Mouse (Mus musculus): ENCODE data around the gene Sox6. TPM values are rescaled to one million over a fixed set of nuclear protein-coding genes. Genes with fewer than 3 reads are reported as not detected.

Gene Sox6
- polyA plus RNA-seq, 1 experiment from 2014 or later, result 25.5 TPM

- Histone ChIP-seq H3K4me1 (peaks cover 27% of the 10 kb centered on the region), H3K4me3 (no peak overlapping the region), H3K36me3 (replicated peaks) (no peaks in the 10 kb centered on the region), H3K27me3 (replicated peaks; ENCODE audit: low read depth, poor library complexity, severe bottlenecking) (no peaks in the 10 kb centered on the region), H3K9me3 (no peaks in the 10 kb centered on the region), H3K27ac (replicated peaks) (0 out of 2 replicates have a peak overlapping the region, but pooled peaks have one; percentile 35)
- 36% methylated on average over 8 of the region's 8 CpGs for WGBS
- peak; percentile 20 for DNase-seq (ENCODE audit: low spot score)
Measured at GRCm38 (mm10) chr7:115750275-115750825, 288.2 kb downstream of the Sox6 start.

GRCm38 (mm10) chr7:115747541-115747940 is 291.1 kb downstream of the Sox6 start:
- Histone ChIP-seq H3K9me3 (no peaks in the 10 kb centered on the region), H3K36me3 (replicated peaks) (no peaks in the 10 kb centered on the region), H3K27me3 (replicated peaks; ENCODE audit: low read depth, poor library complexity, severe bottlenecking) (no peaks in the 10 kb centered on the region), H3K27ac (replicated peaks) (no peak overlapping the region), H3K4me3 (no peak overlapping the region), H3K4me1 (peaks cover 26% of the 10 kb centered on the region)
- DNase-seq (ENCODE audit: low spot score), result peak; percentile 11
- 76% methylated on average over 7 of the region's 7 CpGs for WGBS

- WGBS, result 81% methylated on average over 4 of the region's 4 CpGs
Measured at GRCm38 (mm10) chr7:115745672-115746253, 292.8 kb downstream of the Sox6 start.

GRCm38 (mm10) chr7:115734137-115734536 is 304.5 kb downstream of the Sox6 start:
- no peak for DNase-seq (ENCODE audit: low spot score)
- Histone ChIP-seq H3K4me3 (no peak overlapping the region), H3K4me1 (peaks cover 8% of the 10 kb centered on the region; the same call in 1 of the 2 replicates), H3K9me3 (no peaks in the 10 kb centered on the region), H3K27ac (replicated peaks) (no peak overlapping the region), H3K36me3 (replicated peaks) (no peaks in the 10 kb centered on the region), H3K27me3 (replicated peaks; ENCODE audit: low read depth, poor library complexity, severe bottlenecking) (no peaks in the 10 kb centered on the region)
- WGBS, result 84% methylated on average over 7 of the region's 7 CpGs

More at GRCm38 (mm10) chr7:115745672-115746253, 292.8 kb downstream of the Sox6 start:
- H3K27me3 ChIP-seq (replicated peaks; ENCODE audit: low read depth, poor library complexity, severe bottlenecking), result no peaks in the 10 kb centered on the region
- H3K4me3 ChIP-seq, result no peak overlapping the region
- H3K27ac ChIP-seq (replicated peaks), result no peak overlapping the region
- DNase-seq (ENCODE audit: low spot score), result no peak
- peaks cover 8% of the 10 kb centered on the region for H3K4me1 ChIP-seq
- no peaks in the 10 kb centered on the region for H3K36me3 ChIP-seq (replicated peaks)
- no peaks in the 10 kb centered on the region for H3K9me3 ChIP-seq

- Histone ChIP-seq H3K36me3 (replicated peaks) (no peaks in the 10 kb centered on the region), H3K9me3 (no peaks in the 10 kb centered on the region), H3K4me3 (no peak overlapping the region), H3K27me3 (replicated peaks; ENCODE audit: low read depth, poor library complexity, severe bottlenecking) (no peaks in the 10 kb centered on the region), H3K4me1 (peaks cover 8% of the 10 kb centered on the region; the same call in 1 of the 2 replicates), H3K27ac (replicated peaks) (no peak overlapping the region)
- 79% methylated on average over 1 of the region's 1 CpGs for WGBS
- DNase-seq (ENCODE audit: low spot score), result no peak
Measured at GRCm38 (mm10) chr7:115732824-115733223, 305.8 kb downstream of the Sox6 start.

- H3K27me3 ChIP-seq (replicated peaks; ENCODE audit: low read depth, poor library complexity, severe bottlenecking), result no peaks in the 10 kb centered on the region
- H3K36me3 ChIP-seq (replicated peaks), result no peaks in the 10 kb centered on the region
- no peak overlapping the region for H3K27ac ChIP-seq (replicated peaks)
- WGBS, result 83% methylated on average over 2 of the region's 2 CpGs
- peaks cover 22% of the 10 kb centered on the region for H3K4me1 ChIP-seq
- H3K4me3 ChIP-seq, result no peak overlapping the region
- no peaks in the 10 kb centered on the region for H3K9me3 ChIP-seq
- DNase-seq (ENCODE audit: low spot score), result no peak
Measured at GRCm38 (mm10) chr7:115726776-115727175, 311.8 kb downstream of the Sox6 start.

GRCm38 (mm10) chr7:115724404-115724803 is 314.2 kb downstream of the Sox6 start:
- 88% methylated on average over 2 of the region's 2 CpGs for WGBS
- Histone ChIP-seq H3K9me3 (no peaks in the 10 kb centered on the region), H3K27me3 (replicated peaks; ENCODE audit: low read depth, poor library complexity, severe bottlenecking) (no peaks in the 10 kb centered on the region), H3K4me1 (peaks cover 26% of the 10 kb centered on the region), H3K27ac (replicated peaks) (no peak overlapping the region), H3K36me3 (replicated peaks) (no peaks in the 10 kb centered on the region), H3K4me3 (no peak overlapping the region)
- no peak for DNase-seq (ENCODE audit: low spot score)

- Histone ChIP-seq H3K9me3 (no peaks in the 10 kb centered on the region), H3K27ac (replicated peaks) (peak overlapping the region; percentile 52), H3K27me3 (replicated peaks; ENCODE audit: low read depth, poor library complexity, severe bottlenecking) (no peaks in the 10 kb centered on the region), H3K36me3 (replicated peaks) (no peaks in the 10 kb centered on the region), H3K4me3 (no peak overlapping the region), H3K4me1 (peaks cover 26% of the 10 kb centered on the region)
- WGBS, result 25% methylated on average over 7 of the region's 7 CpGs
- DNase-seq (ENCODE audit: low spot score), result no peak
Measured at GRCm38 (mm10) chr7:115721624-115722540, 316.7 kb downstream of the Sox6 start.

GRCm38 (mm10) chr7:115719791-115720190 is 318.8 kb downstream of the Sox6 start:
- no peaks in the 10 kb centered on the region for H3K9me3 ChIP-seq
- peaks cover 26% of the 10 kb centered on the region for H3K4me1 ChIP-seq
- 91% methylated on average over 3 of the region's 3 CpGs for WGBS
- DNase-seq (ENCODE audit: low spot score), result no peak
- H3K27me3 ChIP-seq (replicated peaks; ENCODE audit: low read depth, poor library complexity, severe bottlenecking), result no peaks in the 10 kb centered on the region
- H3K27ac ChIP-seq (replicated peaks), result no peak overlapping the region
- H3K36me3 ChIP-seq (replicated peaks), result no peaks in the 10 kb centered on the region
- H3K4me3 ChIP-seq, result no peak overlapping the region

- Histone ChIP-seq H3K4me3 (no peak overlapping the region), H3K36me3 (replicated peaks) (no peaks in the 10 kb centered on the region), H3K9me3 (no peaks in the 10 kb centered on the region), H3K4me1 (peaks cover 15% of the 10 kb centered on the region), H3K27me3 (replicated peaks; ENCODE audit: low read depth, poor library complexity, severe bottlenecking) (no peaks in the 10 kb centered on the region), H3K27ac (replicated peaks) (no peak overlapping the region)
- no peak for DNase-seq (ENCODE audit: low spot score)
- WGBS, result 32% methylated on average over 2 of the region's 2 CpGs
Measured at GRCm38 (mm10) chr7:115706141-115706540, 332.5 kb downstream of the Sox6 start.

- Histone ChIP-seq H3K27me3 (replicated peaks; ENCODE audit: low read depth, poor library complexity, severe bottlenecking) (no peaks in the 10 kb centered on the region), H3K4me1 (peaks cover 6% of the 10 kb centered on the region), H3K4me3 (no peak overlapping the region), H3K27ac (replicated peaks) (no peak overlapping the region), H3K9me3 (no peaks in the 10 kb centered on the region), H3K36me3 (replicated peaks) (0 out of 2 replicates have a peak, but pooled peaks cover 3% of the 10 kb centered on the region)
- DNase-seq (ENCODE audit: low spot score), result no peak
- 84% methylated on average over 1 of the region's 1 CpGs for WGBS
Measured at GRCm38 (mm10) chr7:115698105-115698504, 340.5 kb downstream of the Sox6 start.

GRCm38 (mm10) chr7:115693206-115693605 is 345.4 kb downstream of the Sox6 start:
- Histone ChIP-seq H3K36me3 (replicated peaks) (0 out of 2 replicates have a peak, but pooled peaks cover 3% of the 10 kb centered on the region), H3K4me3 (no peak overlapping the region), H3K27ac (replicated peaks) (no peak overlapping the region), H3K4me1 (peaks cover 25% of the 10 kb centered on the region), H3K9me3 (no peaks in the 10 kb centered on the region), H3K27me3 (replicated peaks; ENCODE audit: low read depth, poor library complexity, severe bottlenecking) (no peaks in the 10 kb centered on the region)
- WGBS, result 81% methylated on average over 8 of the region's 8 CpGs
- no peak for DNase-seq (ENCODE audit: low spot score)
